Mouse (Mus musculus): ENCODE measurements around the gene Socs7. TPM values are rescaled to one million over a fixed set of nuclear protein-coding genes. Genes with fewer than 3 reads are reported as not detected.

The Socs7 gene
- polyA plus RNA-seq, 1 experiment = 37.1 TPM

- TF ChIP-seq CTCF (IDR thresholded peaks at IDR 0.05; ENCODE audit: borderline replicate concordance, extremely low read depth, insufficient read depth, insufficient read length) (peak; percentile 74; the same call in 1 of the 2 replicates), POLR2A (IDR thresholded peaks at IDR 0.05; ENCODE audit: borderline replicate concordance, extremely low read depth, insufficient read depth, insufficient read length, poor library complexity, severe bottlenecking) (no peak)
- peak; percentile 74 for DNase-seq (ENCODE audit: low read depth)
These were observed 45.8 kb downstream of the Socs7 start for GRCm38 (mm10) chr11:97408171-97408570.

- DNase-seq (ENCODE audit: low read depth) = no peak
These were observed 48.6 kb downstream of the Socs7 start for GRCm38 (mm10) chr11:97410958-97411357.

GRCm38 (mm10) chr11:97412117-97412516 is 49.8 kb downstream of the Socs7 start:
- no peak for DNase-seq (ENCODE audit: low read depth)
- TF ChIP-seq POLR2A (IDR thresholded peaks at IDR 0.05; ENCODE audit: borderline replicate concordance, extremely low read depth, insufficient read depth, insufficient read length, poor library complexity, severe bottlenecking) (no peak), CTCF (IDR thresholded peaks at IDR 0.05; ENCODE audit: borderline replicate concordance, extremely low read depth, insufficient read depth, insufficient read length) (no peak)

More at GRCm38 (mm10) chr11:97410958-97411357, 48.6 kb downstream of the Socs7 start:
- no peak for TF ChIP-seq POLR2A (IDR thresholded peaks at IDR 0.05; ENCODE audit: borderline replicate concordance, extremely low read depth, insufficient read depth, insufficient read length, poor library complexity, severe bottlenecking)
- no peak for TF ChIP-seq CTCF (IDR thresholded peaks at IDR 0.05; ENCODE audit: borderline replicate concordance, extremely low read depth, insufficient read depth, insufficient read length)

GRCm38 (mm10) chr11:97412808-97413347 is 50.5 kb downstream of the Socs7 start:
- TF ChIP-seq POLR2A (IDR thresholded peaks at IDR 0.05; ENCODE audit: borderline replicate concordance, extremely low read depth, insufficient read depth, insufficient read length, poor library complexity, severe bottlenecking) (no peak), CTCF (IDR thresholded peaks at IDR 0.05; ENCODE audit: borderline replicate concordance, extremely low read depth, insufficient read depth, insufficient read length) (no peak)
- DNase-seq (ENCODE audit: low read depth) = no peak

- peak; percentile 63 for DNase-seq (ENCODE audit: low read depth)
These were observed 53.0 kb downstream of the Socs7 start, which contains the start of gene Arhgap23 for GRCm38 (mm10) chr11:97415330-97415711. Gene Arhgap23, plus strand, starts transcription at chr11:97415533.

GRCm38 (mm10) chr11:97415712-97416636 is 53.6 kb downstream of the Socs7 start:
- no peak for DNase-seq (ENCODE audit: low read depth)
- TF ChIP-seq CTCF (IDR thresholded peaks at IDR 0.05; ENCODE audit: borderline replicate concordance, extremely low read depth, insufficient read depth, insufficient read length) = no peak
- TF ChIP-seq POLR2A (IDR thresholded peaks at IDR 0.05; ENCODE audit: borderline replicate concordance, extremely low read depth, insufficient read depth, insufficient read length, poor library complexity, severe bottlenecking) = no peak

More at GRCm38 (mm10) chr11:97415330-97415711, 53.0 kb downstream of the Socs7 start, which contains the start of gene Arhgap23:
- no peak for TF ChIP-seq POLR2A (IDR thresholded peaks at IDR 0.05; ENCODE audit: borderline replicate concordance, extremely low read depth, insufficient read depth, insufficient read length, poor library complexity, severe bottlenecking)
- TF ChIP-seq CTCF (IDR thresholded peaks at IDR 0.05; ENCODE audit: borderline replicate concordance, extremely low read depth, insufficient read depth, insufficient read length) = no peak

- TF ChIP-seq CTCF (IDR thresholded peaks at IDR 0.05; ENCODE audit: borderline replicate concordance, extremely low read depth, insufficient read depth, insufficient read length) (no peak), POLR2A (IDR thresholded peaks at IDR 0.05; ENCODE audit: borderline replicate concordance, extremely low read depth, insufficient read depth, insufficient read length, poor library complexity, severe bottlenecking) (no peak)
- no peak for DNase-seq (ENCODE audit: low read depth)
These were observed 54.3 kb downstream of the Socs7 start for GRCm38 (mm10) chr11:97416637-97417035.

- DNase-seq (ENCODE audit: low read depth) = no peak
- TF ChIP-seq POLR2A (IDR thresholded peaks at IDR 0.05; ENCODE audit: borderline replicate concordance, extremely low read depth, insufficient read depth, insufficient read length, poor library complexity, severe bottlenecking) = no peak
- TF ChIP-seq CTCF (IDR thresholded peaks at IDR 0.05; ENCODE audit: borderline replicate concordance, extremely low read depth, insufficient read depth, insufficient read length) = no peak
These were observed 56.6 kb downstream of the Socs7 start for GRCm38 (mm10) chr11:97418834-97419539.

- TF ChIP-seq POLR2A (IDR thresholded peaks at IDR 0.05; ENCODE audit: borderline replicate concordance, extremely low read depth, insufficient read depth, insufficient read length, poor library complexity, severe bottlenecking) = no peak
- no peak for TF ChIP-seq CTCF (IDR thresholded peaks at IDR 0.05; ENCODE audit: borderline replicate concordance, extremely low read depth, insufficient read depth, insufficient read length)
- DNase-seq (ENCODE audit: low read depth) = no peak
These were observed 57.2 kb downstream of the Socs7 start for GRCm38 (mm10) chr11:97419540-97419900.

- no peak for TF ChIP-seq CTCF (IDR thresholded peaks at IDR 0.05; ENCODE audit: borderline replicate concordance, extremely low read depth, insufficient read depth, insufficient read length)
- TF ChIP-seq POLR2A (IDR thresholded peaks at IDR 0.05; ENCODE audit: borderline replicate concordance, extremely low read depth, insufficient read depth, insufficient read length, poor library complexity, severe bottlenecking) = no peak
- DNase-seq (ENCODE audit: low read depth) = no peak
These were observed 60.2 kb downstream of the Socs7 start for GRCm38 (mm10) chr11:97422507-97422906.

- TF ChIP-seq CTCF (IDR thresholded peaks at IDR 0.05; ENCODE audit: borderline replicate concordance, extremely low read depth, insufficient read depth, insufficient read length) = no peak
- TF ChIP-seq POLR2A (IDR thresholded peaks at IDR 0.05; ENCODE audit: borderline replicate concordance, extremely low read depth, insufficient read depth, insufficient read length, poor library complexity, severe bottlenecking) = no peak
- no peak for DNase-seq (ENCODE audit: low read depth)
These were observed 61.8 kb downstream of the Socs7 start for GRCm38 (mm10) chr11:97424092-97424692.
